In the genomic region with DNA sequence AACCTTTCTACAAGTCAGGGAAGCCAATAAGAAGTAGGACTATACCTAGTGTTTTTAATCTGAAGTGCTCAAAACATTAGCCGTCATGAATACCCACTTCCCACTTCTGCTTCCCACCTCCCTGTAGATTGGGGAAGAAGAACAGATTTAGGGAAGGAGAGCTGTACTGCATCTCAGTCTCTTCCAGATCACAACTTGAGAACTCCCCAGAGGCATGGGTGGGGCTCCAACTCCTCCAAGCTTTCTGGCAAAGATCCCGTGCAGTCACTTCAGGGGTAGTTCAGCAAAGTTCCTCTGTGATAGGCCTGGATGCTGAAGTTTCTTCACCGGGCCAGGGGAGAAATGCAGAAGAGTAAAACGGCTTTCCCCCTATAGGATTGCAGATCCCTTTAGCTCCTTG, we compare ENCODE assay signal across 10 mouse cellular contexts.
DNase-seq lines count a peak whose midpoint lies in the region; ATAC-seq and TF ChIP-seq lines count a peak whose summit lies in the region.
"Had no signal": no experiment of that assay in that cellular context is flagged by ENCODE, and none has a peak within 500 bp of the region (broad histone marks: within the 10 kb centered on the region; RNA-seq: fewer than 3 reads in every experiment).

No protein-coding gene starts in this region.

- no peak for TF ChIP-seq CTCF in lung, postnatal 0 days (IDR thresholded peaks at IDR 0.05)

- H3K9ac ChIP-seq in lung, postnatal 0 days (replicated peaks; ENCODE audit: low read depth), result no peak overlapping the region
- no peak overlapping the region for H3K9ac ChIP-seq in forebrain, embryonic 12.5 days
- H3K9ac ChIP-seq: heart, embryonic 13.5 days; liver, embryonic 13.5 days had no signal

- peaks cover 8% of the 10 kb centered on the region; the same call in 1 of the 2 replicates for H3K4me1 ChIP-seq in lung, postnatal 0 days (ENCODE audit: insufficient read depth, low read depth, low read length)
- H3K4me1 ChIP-seq in forebrain, embryonic 12.5 days, result peaks cover 28% of the 10 kb centered on the region

- no peaks in the 10 kb centered on the region for H3K27me3 ChIP-seq in lung, postnatal 0 days (replicated peaks; ENCODE audit: insufficient read depth, low read length)
- H3K27me3 ChIP-seq in forebrain, embryonic 12.5 days, result no peaks in the 10 kb centered on the region
- H3K27me3 ChIP-seq: heart, embryonic 13.5 days; liver, embryonic 13.5 days had no signal

- H3K27ac ChIP-seq in lung, postnatal 0 days (ENCODE audit: low read length), result no peak overlapping the region; the same call in 1 of the 2 replicates
- no peak overlapping the region for H3K27ac ChIP-seq in forebrain, embryonic 12.5 days
- H3K27ac ChIP-seq: heart, embryonic 13.5 days; liver, embryonic 13.5 days had no signal

- DNase-seq in urinary bladder, postnatal 14 days (ENCODE audit: low spot score), result peak; percentile 68
- no peak for DNase-seq in urinary bladder, adult 2 months (ENCODE audit: low spot score)
- DNase-seq in gastrocnemius, postnatal 36 days, result peak; percentile 58 to 74
- DNase-seq in lung, postnatal 0 days (ENCODE audit: low spot score), result peak; percentile 88
- DNase-seq in cerebellum, postnatal 25 days, result no peak
- DNase-seq in cerebellum, postnatal 4 days (ENCODE audit: low spot score in 2 of 2), result no peak
- DNase-seq: cerebellum, adult 9-11 months; liver, embryonic 13.5 days had no signal

- 34% methylated on average over 4 of the region's 4 CpGs for WGBS in lung, postnatal 0 days
- 81% methylated on average over 4 of the region's 4 CpGs for WGBS in forebrain, embryonic 12.5 days

- H3K4me2 ChIP-seq in lung, postnatal 0 days (replicated peaks; ENCODE audit: low read depth, low read length), result no peak overlapping the region
- no peak overlapping the region for H3K4me2 ChIP-seq in forebrain, embryonic 12.5 days
- H3K4me2 ChIP-seq: heart, embryonic 13.5 days; liver, embryonic 13.5 days had no signal

- H3K9me3 ChIP-seq in lung, postnatal 0 days (ENCODE audit: low read length), result no peaks in the 10 kb centered on the region
- H3K9me3 ChIP-seq in forebrain, embryonic 12.5 days, result no peaks in the 10 kb centered on the region
- H3K9me3 ChIP-seq: heart, embryonic 13.5 days; liver, embryonic 13.5 days had no signal

- peak; percentile 74 for ATAC-seq in lung, postnatal 0 days
- ATAC-seq in forebrain, embryonic 12.5 days (ENCODE audit: low FRiP score), result no peak

- H3K4me3 ChIP-seq in lung, postnatal 0 days (ENCODE audit: low read depth, low read length), result no peak overlapping the region
- H3K4me3 ChIP-seq in forebrain, embryonic 12.5 days (replicated peaks), result no peak overlapping the region
- H3K4me3 ChIP-seq: heart, embryonic 13.5 days; liver, embryonic 13.5 days had no signal

- intact Hi-C loops in gastrocnemius, postnatal 36 days (cut with DNase I), result no loop called here

- no peak for TF ChIP-seq EP300 in lung, postnatal 0 days (IDR thresholded peaks at IDR 0.05)

- no peaks in the 10 kb centered on the region for H3K36me3 ChIP-seq in lung, postnatal 0 days (ENCODE audit: insufficient read depth, low read length)
- H3K36me3 ChIP-seq in forebrain, embryonic 12.5 days (replicated peaks), result 0 out of 2 replicates have a peak, but pooled peaks cover 2% of the 10 kb centered on the region
- H3K36me3 ChIP-seq: heart, embryonic 13.5 days; liver, embryonic 13.5 days had no signal

Comparison
In these comparisons a context has a peak if more than half of its experiments do, and no peak if none do; other contexts are left out.
1. DNase-seq: peak in urinary bladder, postnatal 14 days (single experiment), gastrocnemius, postnatal 36 days (2 of 2) and lung, postnatal 0 days (single experiment); none in urinary bladder, adult 2 months (single experiment), cerebellum, postnatal 25 days (0 of 2) and cerebellum, postnatal 4 days (0 of 2).